Mouse (Mus musculus): Measurements from ENCODE around the gene Krt9. TPM values are rescaled to one million over a fixed set of nuclear protein-coding genes. Genes with fewer than 3 reads are reported as not detected.

The Krt9 gene
- polyA plus RNA-seq, 1 experiment from 2014 or later = not detected

- Histone ChIP-seq H3K4me2 (ENCODE audit: low read length) (peak overlapping the region; percentile 28), H3K36me3 (ENCODE audit: control insufficient read depth, insufficient read depth, low read length) (no peaks in the 10 kb centered on the region), H3K27ac (replicated peaks in 1 of 2; ENCODE audit: control insufficient read depth in 1 of 2, insufficient read depth in 1 of 2, low read depth in 2 of 2, low read length in 2 of 2) (no peak overlapping the region), H3K9me3 (ENCODE audit: control insufficient read depth, low read length) (no peaks in the 10 kb centered on the region), H3K27me3 (ENCODE audit: control insufficient read depth, insufficient read depth, low read length) (no peaks in the 10 kb centered on the region), H3K9ac (ENCODE audit: low read length) (no peak overlapping the region), H3K4me1 (ENCODE audit: control insufficient read depth in 2 of 2, insufficient read depth in 2 of 2, low read length in 2 of 2) (peaks cover 15 to 21% of the 10 kb centered on the region in 2 experiments), H3K4me3 (ENCODE audit: control insufficient read depth in 1 of 2, insufficient read depth in 1 of 2, low read depth in 1 of 2, low read length in 2 of 2) (no peak overlapping the region)
- ATAC-seq (ENCODE audit: insufficient number of reproducible peaks, insufficient read depth, low FRiP score, low read depth) = no peak
- WGBS = 30% methylated on average over 14 of the region's 14 CpGs
These were observed 24.0 kb downstream of the Krt9 start for GRCm38 (mm10) chr11:100168765-100169762.

- WGBS = 61% methylated on average over 8 of the region's 8 CpGs
- no peak overlapping the region for H3K4me3 ChIP-seq (ENCODE audit: control insufficient read depth in 1 of 2, insufficient read depth in 1 of 2, low read depth in 1 of 2, low read length in 2 of 2)
- no peak overlapping the region for H3K27ac ChIP-seq (replicated peaks in 1 of 2; ENCODE audit: control insufficient read depth in 1 of 2, insufficient read depth in 1 of 2, low read depth in 2 of 2, low read length in 2 of 2)
- no peak overlapping the region for H3K9ac ChIP-seq (ENCODE audit: low read length)
- ATAC-seq (ENCODE audit: insufficient number of reproducible peaks, insufficient read depth, low FRiP score, low read depth) = peak; percentile 44; the same call in 1 of the 2 replicates
- H3K4me2 ChIP-seq (ENCODE audit: low read length) = no peak overlapping the region
- no peaks in the 10 kb centered on the region for H3K9me3 ChIP-seq (ENCODE audit: control insufficient read depth, low read length)
- no peaks in the 10 kb centered on the region for H3K27me3 ChIP-seq (ENCODE audit: control insufficient read depth, insufficient read depth, low read length)
- H3K4me1 ChIP-seq (ENCODE audit: control insufficient read depth in 2 of 2, insufficient read depth in 2 of 2, low read length in 2 of 2) = peaks cover 15 to 21% of the 10 kb centered on the region in 2 experiments
- no peaks in the 10 kb centered on the region for H3K36me3 ChIP-seq (ENCODE audit: control insufficient read depth, insufficient read depth, low read length)
These were observed 25.0 kb downstream of the Krt9 start for GRCm38 (mm10) chr11:100168071-100168470.

- Histone ChIP-seq H3K27ac (replicated peaks in 1 of 2; ENCODE audit: control insufficient read depth in 1 of 2, insufficient read depth in 1 of 2, low read depth in 2 of 2, low read length in 2 of 2) (no peak overlapping the region), H3K9ac (ENCODE audit: low read length) (no peak overlapping the region), H3K36me3 (ENCODE audit: control insufficient read depth, insufficient read depth, low read length) (no peaks in the 10 kb centered on the region), H3K9me3 (ENCODE audit: control insufficient read depth, low read length) (no peaks in the 10 kb centered on the region), H3K4me2 (ENCODE audit: low read length) (no peak overlapping the region), H3K27me3 (ENCODE audit: control insufficient read depth, insufficient read depth, low read length) (no peaks in the 10 kb centered on the region), H3K4me1 (ENCODE audit: control insufficient read depth in 2 of 2, insufficient read depth in 2 of 2, low read length in 2 of 2) (peaks cover 15 to 21% of the 10 kb centered on the region in 2 experiments), H3K4me3 (ENCODE audit: control insufficient read depth in 1 of 2, insufficient read depth in 1 of 2, low read depth in 1 of 2, low read length in 2 of 2) (no peak overlapping the region)
- no peak for ATAC-seq (ENCODE audit: insufficient number of reproducible peaks, insufficient read depth, low FRiP score, low read depth)
- 55% methylated on average over 7 of the region's 7 CpGs for WGBS
These were observed 28.7 kb downstream of the Krt9 start for GRCm38 (mm10) chr11:100164392-100164791.

DNA sequence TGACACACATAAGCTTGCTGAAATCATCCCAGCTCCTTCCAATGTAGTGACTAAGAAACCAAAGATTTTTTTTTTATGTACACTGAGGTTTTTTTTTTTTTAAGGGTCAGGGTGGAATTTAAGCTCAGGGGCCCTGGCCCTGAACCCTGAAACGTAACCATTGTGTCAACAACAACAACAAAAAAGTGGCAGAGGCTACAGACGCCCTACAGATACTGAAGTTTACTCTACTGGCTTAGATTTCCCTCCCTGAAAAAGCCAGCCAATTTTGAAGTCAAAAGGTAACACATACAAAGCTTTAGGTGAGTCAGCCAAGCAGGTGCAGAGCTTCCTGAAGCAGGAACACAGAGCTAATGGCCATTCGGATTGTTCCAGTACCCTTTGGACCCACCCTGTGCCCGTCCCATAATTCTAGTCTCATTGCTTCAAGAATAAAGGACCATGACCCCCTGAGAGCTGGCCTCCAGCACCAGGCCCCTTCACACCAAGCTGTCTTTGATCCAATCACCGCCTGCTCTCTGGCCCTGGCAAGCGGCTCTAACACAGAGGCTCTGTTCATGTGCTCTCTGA, 35.1 kb downstream of the Krt9 start:
- 66% methylated on average over 6 of the region's 6 CpGs for WGBS
- Histone ChIP-seq H3K27ac (replicated peaks in 1 of 2; ENCODE audit: control insufficient read depth in 1 of 2, insufficient read depth in 1 of 2, low read depth in 2 of 2, low read length in 2 of 2) (no peak overlapping the region), H3K4me1 (ENCODE audit: control insufficient read depth in 2 of 2, insufficient read depth in 2 of 2, low read length in 2 of 2) (peaks cover 3 to 6% of the 10 kb centered on the region in 2 experiments; a peak in 1 of 4 replicates), H3K4me3 (ENCODE audit: control insufficient read depth in 1 of 2, insufficient read depth in 1 of 2, low read depth in 1 of 2, low read length in 2 of 2) (no peak overlapping the region), H3K27me3 (ENCODE audit: control insufficient read depth, insufficient read depth, low read length) (no peaks in the 10 kb centered on the region), H3K9me3 (ENCODE audit: control insufficient read depth, low read length) (no peaks in the 10 kb centered on the region), H3K36me3 (ENCODE audit: control insufficient read depth, insufficient read depth, low read length) (no peaks in the 10 kb centered on the region), H3K9ac (ENCODE audit: low read length) (no peak overlapping the region), H3K4me2 (ENCODE audit: low read length) (no peak overlapping the region)
- ATAC-seq (ENCODE audit: insufficient number of reproducible peaks, insufficient read depth, low FRiP score, low read depth) = no peak

GRCm38 (mm10) chr11:100157331-100157730, 35.7 kb downstream of the Krt9 start:
- Histone ChIP-seq H3K27me3 (ENCODE audit: control insufficient read depth, insufficient read depth, low read length) (no peaks in the 10 kb centered on the region), H3K4me2 (ENCODE audit: low read length) (no peak overlapping the region), H3K4me3 (ENCODE audit: control insufficient read depth in 1 of 2, insufficient read depth in 1 of 2, low read depth in 1 of 2, low read length in 2 of 2) (no peak overlapping the region), H3K9ac (ENCODE audit: low read length) (no peak overlapping the region), H3K36me3 (ENCODE audit: control insufficient read depth, insufficient read depth, low read length) (no peaks in the 10 kb centered on the region), H3K4me1 (ENCODE audit: control insufficient read depth in 2 of 2, insufficient read depth in 2 of 2, low read length in 2 of 2) (peaks cover 3 to 6% of the 10 kb centered on the region in 2 experiments; a peak in 1 of 4 replicates), H3K9me3 (ENCODE audit: control insufficient read depth, low read length) (no peaks in the 10 kb centered on the region), H3K27ac (replicated peaks in 1 of 2; ENCODE audit: control insufficient read depth in 1 of 2, insufficient read depth in 1 of 2, low read depth in 2 of 2, low read length in 2 of 2) (no peak overlapping the region)
- 77% methylated on average over 3 of the region's 3 CpGs for WGBS
- ATAC-seq (ENCODE audit: insufficient number of reproducible peaks, insufficient read depth, low FRiP score, low read depth) = no peak

- WGBS = 45% methylated on average over 8 of the region's 8 CpGs
- Histone ChIP-seq H3K27ac (replicated peaks in 1 of 2; ENCODE audit: control insufficient read depth in 1 of 2, insufficient read depth in 1 of 2, low read depth in 2 of 2, low read length in 2 of 2) (no peak overlapping the region), H3K4me1 (ENCODE audit: control insufficient read depth in 2 of 2, insufficient read depth in 2 of 2, low read length in 2 of 2) (peaks cover 3 to 6% of the 10 kb centered on the region in 2 experiments; a peak in 1 of 4 replicates), H3K4me3 (ENCODE audit: control insufficient read depth in 1 of 2, insufficient read depth in 1 of 2, low read depth in 1 of 2, low read length in 2 of 2) (no peak overlapping the region), H3K4me2 (ENCODE audit: low read length) (no peak overlapping the region), H3K9me3 (ENCODE audit: control insufficient read depth, low read length) (no peaks in the 10 kb centered on the region), H3K9ac (ENCODE audit: low read length) (no peak overlapping the region), H3K36me3 (ENCODE audit: control insufficient read depth, insufficient read depth, low read length) (no peaks in the 10 kb centered on the region), H3K27me3 (ENCODE audit: control insufficient read depth, insufficient read depth, low read length) (no peaks in the 10 kb centered on the region)
- no peak for ATAC-seq (ENCODE audit: insufficient number of reproducible peaks, insufficient read depth, low FRiP score, low read depth)
These were observed 37.4 kb downstream of the Krt9 start for GRCm38 (mm10) chr11:100155497-100156255.

DNA sequence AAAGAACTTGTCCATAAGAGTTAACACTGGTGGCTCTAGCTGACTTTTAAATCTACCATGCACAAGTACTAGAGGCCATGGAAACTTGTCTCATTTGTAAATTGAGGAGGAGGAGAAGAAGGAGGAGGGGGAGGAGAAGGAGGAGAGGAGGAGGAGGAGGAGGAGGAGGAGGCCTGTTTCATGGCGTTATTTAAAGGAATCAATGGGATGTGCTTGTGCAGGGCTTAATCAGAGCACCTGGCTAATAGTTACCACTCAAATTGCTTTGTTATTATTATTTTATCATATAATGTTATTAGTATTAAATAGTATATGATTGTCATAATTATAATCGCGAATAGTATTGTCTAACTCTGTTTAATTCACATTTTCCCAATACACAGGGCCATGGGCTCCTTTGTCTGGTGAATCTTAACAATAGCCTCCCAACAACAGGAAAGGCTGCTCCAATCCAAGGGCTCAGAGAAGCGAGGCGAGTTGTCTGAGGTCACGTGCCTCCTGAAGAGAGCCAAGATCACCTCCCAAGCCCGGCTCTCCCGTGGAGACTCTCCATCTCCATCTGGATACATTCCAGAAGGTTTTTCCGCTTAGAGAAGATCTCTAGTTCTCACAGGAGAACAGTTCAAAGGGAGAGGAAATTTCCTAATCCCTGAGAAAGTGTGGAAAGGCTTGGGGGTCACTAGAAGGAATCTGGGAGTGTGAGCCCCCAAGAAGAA, 44.3 kb downstream of the Krt9 start, which contains the start of gene Krt19:
Krt19 (minus strand) TSS at position 51 of the 716 bp plus-strand sequence.
- no peaks in the 10 kb centered on the region; the same call in 1 of the 2 replicates for H3K27me3 ChIP-seq (ENCODE audit: control insufficient read depth, insufficient read depth, low read length)
- peaks cover 16 to 26% of the 10 kb centered on the region in 2 experiments for H3K4me1 ChIP-seq (ENCODE audit: control insufficient read depth in 2 of 2, insufficient read depth in 2 of 2, low read length in 2 of 2)
- no peak within 1 kb of the TSS for H3K27ac ChIP-seq (replicated peaks in 1 of 2; ENCODE audit: control insufficient read depth in 1 of 2, insufficient read depth in 1 of 2, low read depth in 2 of 2, low read length in 2 of 2)
- 44% methylated on average over 9 of the region's 9 CpGs for WGBS
- no peak within 1 kb of the TSS for H3K4me3 ChIP-seq (ENCODE audit: control insufficient read depth in 1 of 2, insufficient read depth in 1 of 2, low read depth in 1 of 2, low read length in 2 of 2)
- H3K9ac ChIP-seq (ENCODE audit: low read length) = no peak within 1 kb of the TSS
- ATAC-seq (ENCODE audit: insufficient number of reproducible peaks, insufficient read depth, low FRiP score, low read depth) = no peak
- no peaks in the 10 kb centered on the region for H3K9me3 ChIP-seq (ENCODE audit: control insufficient read depth, low read length)
- H3K36me3 ChIP-seq (ENCODE audit: control insufficient read depth, insufficient read depth, low read length) = no peaks in the 10 kb centered on the region
- no peak within 1 kb of the TSS for H3K4me2 ChIP-seq (ENCODE audit: low read length)
